Mouse (Mus musculus) spleen, postnatal 14 days (tissue): ENCODE measurements around the gene Slc51b.

Source experiments
- DNase-seq, 2 experiments: peaks; one replicate each; pipeline ENCODE4 v3.0.0; 2021 to 2022; ENCODE audit warnings: low spot score in 2 of 2

Slc51b gene

GRCm38 (mm10) chr9:65372449-65372848, 50.3 kb downstream of the Slc51b start:
- DNase-seq: no peak

- DNase-seq: no peak
These were observed 51.0 kb downstream of the Slc51b start for GRCm38 (mm10) chr9:65371756-65372155.

GRCm38 (mm10) chr9:65365721-65366120, 57.0 kb downstream of the Slc51b start:
- no peak for DNase-seq

- no peak for DNase-seq
These were observed 59.1 kb downstream of the Slc51b start for GRCm38 (mm10) chr9:65363684-65364083.
